Mouse (Mus musculus) liver, adult 2 months (tissue): ENCODE results near the gene Megf11. TPM values are rescaled to one million over a fixed set of nuclear protein-coding genes. Genes with fewer than 3 reads are reported as not detected.

ENCODE experiments used
- DNase-seq: peaks from one replicate; pipeline ENCODE4 v3.0.0-alpha.2; 2011; ENCODE audit warnings: low read depth, low spot score; ENCODE audit errors: extremely low read depth
- H3K27ac ChIP-seq: fragments of 200-500 bp; replicated peaks from 2 replicates; pipeline ENCODE4 v1.5.1; 2012; ENCODE audit warnings: low read depth, mild to moderate bottlenecking, control low read depth, inconsistent platforms, low read length; ENCODE audit not compliant: insufficient read depth
- H3K27me3 ChIP-seq: fragments of 200-500 bp; 2 replicates; pipeline ENCODE4 v1.6.1; 2012; ENCODE audit warnings: mild to moderate bottlenecking, moderate library complexity, low read length, inconsistent platforms; ENCODE audit not compliant: control insufficient read depth, insufficient read depth
- H3K36me3 ChIP-seq: fragments of 200-500 bp; 2 replicates; pipeline ENCODE4 v1.6.1; 2012; ENCODE audit warnings: low read length, inconsistent platforms; ENCODE audit not compliant: control insufficient read depth, insufficient read depth
- H3K4me1 ChIP-seq: fragments of 200-500 bp; 2 replicates; pipeline ENCODE4 v1.6.1; 2011; ENCODE audit warnings: low read length; ENCODE audit not compliant: control insufficient read depth, insufficient read depth
- H3K4me3 ChIP-seq: fragments of 200-500 bp; 2 replicates; pipeline ENCODE4 v1.5.1; 2011; ENCODE audit warnings: low read depth, mild to moderate bottlenecking, control low read depth, low read length, moderate library complexity; ENCODE audit not compliant: insufficient read depth
- H3K79me2 ChIP-seq: fragments of 200-500 bp; 2 replicates; pipeline ENCODE4 v1.6.1; 2012; ENCODE audit warnings: inconsistent platforms, mild to moderate bottlenecking, low read length, moderate library complexity; ENCODE audit not compliant: control insufficient read depth, insufficient read depth
- H3K9ac ChIP-seq: fragments of 200-500 bp; 2 replicates; pipeline ENCODE4 v1.6.1; 2012; ENCODE audit warnings: low read depth, mild to moderate bottlenecking, control low read depth, inconsistent platforms, low read length
- CTCF ChIP-seq: fragments of 200-500 bp; IDR thresholded peaks from 2 replicates; pipeline ENCODE4 v1.5.1; 2011; ENCODE audit warnings: low read depth, low read length, control low read depth
- POLR2A ChIP-seq: fragments of 200-500 bp; IDR thresholded peaks from 2 replicates; pipeline ENCODE4 v1.6.1; 2011; ENCODE audit warnings: low read length, control low read depth; ENCODE audit not compliant: insufficient read depth; ENCODE audit errors: extremely low read depth
- WGBS: fragments of 180-500 bp; shearing (Covaris S2); methylation state at CpG from one replicate; pipeline ENCODE4 v1.1.7; 2018; 5-methylcytosine and 5-hydroxymethylcytosine counted together
- polyA plus RNA-seq: library from polyadenylated mRNA; depleted of rRNA; stranded (reverse); fragments of >200 nt; gene quantifications from 2 replicates; pipeline ENCODE4 v1.2.3, GENCODE M21; 2012
- total RNA-seq: library from RNA; depleted of rRNA; stranded (reverse); fragments of >200 nt; gene quantifications from 2 replicates; pipeline ENCODE4 v1.2.3, GENCODE M21; 2014

Megf11 gene
- total and polyA plus RNA-seq, 2 experiments: 0.09 to 0.13 TPM

DNA sequence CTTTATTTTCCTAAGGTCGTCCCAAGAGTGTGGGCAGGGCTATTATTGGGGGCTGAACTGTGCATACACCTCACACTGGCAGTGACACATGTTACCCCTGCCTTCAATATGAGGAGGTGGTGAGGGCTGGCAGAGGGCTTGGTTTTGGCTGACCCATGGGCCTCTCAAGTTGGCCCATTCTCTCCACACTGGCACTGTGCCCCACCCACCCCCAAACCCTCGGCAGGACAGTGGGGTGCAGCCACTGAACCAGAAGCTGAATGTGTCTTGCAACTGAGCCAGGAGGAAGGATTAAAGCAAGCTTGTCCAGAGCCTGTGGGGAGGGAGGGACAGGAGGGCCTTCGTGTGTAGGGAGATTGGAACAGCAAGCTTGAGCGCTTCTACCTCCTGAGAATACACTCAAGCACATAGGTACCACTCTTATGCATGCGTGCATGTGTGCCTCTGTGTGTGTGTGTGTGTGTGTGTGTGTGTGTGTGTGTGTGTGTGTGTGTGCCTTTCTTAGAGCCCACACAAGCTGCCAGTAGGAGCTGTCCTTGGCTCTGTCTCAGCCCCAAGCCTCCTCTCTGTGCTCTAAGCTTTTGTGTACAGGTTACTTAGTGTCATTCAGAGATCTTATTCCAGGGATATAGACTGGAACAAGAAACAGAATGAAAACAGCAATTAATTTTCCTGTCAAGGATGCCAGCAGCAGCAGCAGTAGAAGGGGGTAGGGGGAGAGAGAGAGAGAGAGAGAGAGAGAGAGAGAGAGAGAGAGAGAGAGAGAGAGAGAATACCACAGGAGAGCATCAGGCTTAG lies 236.3 kb downstream of the Megf11 start:
- TF ChIP-seq POLR2A: no peak
- TF ChIP-seq CTCF: no peak
- 74% methylated on average over 5 of the region's 5 CpGs for WGBS

DNA sequence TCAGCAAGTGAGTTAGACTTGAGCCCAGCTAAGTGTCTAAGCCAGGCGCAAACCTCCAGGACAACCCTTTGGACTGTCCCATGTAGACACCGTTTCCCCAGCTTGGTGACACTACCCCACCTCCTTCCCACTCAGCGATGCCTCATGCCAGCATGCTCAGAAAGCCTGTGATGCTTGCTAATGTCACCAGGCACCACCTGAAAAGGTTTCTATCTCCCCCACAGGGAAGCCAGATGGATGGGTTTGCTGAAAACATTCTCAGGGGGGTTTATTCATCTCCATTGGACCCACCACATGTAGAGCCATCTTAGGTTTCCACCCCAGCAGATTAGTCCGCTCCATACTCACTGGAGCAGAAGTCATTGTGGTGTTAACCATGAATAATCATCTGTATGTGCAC lies 237.9 kb downstream of the Megf11 start:
- Histone ChIP-seq H3K4me3 (no peak overlapping the region), H3K36me3 (no peaks in the 10 kb centered on the region), H3K9ac (no peak overlapping the region), H3K4me1 (peaks cover 2% of the 10 kb centered on the region; the same call in 1 of the 2 replicates), H3K27ac (no peak overlapping the region), H3K79me2 (no peaks in the 10 kb centered on the region), H3K27me3 (no peaks in the 10 kb centered on the region)
- no peak for TF ChIP-seq POLR2A
- no peak for TF ChIP-seq CTCF
- WGBS: 92% methylated on average over 4 of the region's 4 CpGs
- DNase-seq: no peak

More for the DNA sequence above, 236.3 kb downstream of the Megf11 start:
- Histone ChIP-seq H3K36me3 (no peaks in the 10 kb centered on the region), H3K27me3 (no peaks in the 10 kb centered on the region), H3K27ac (no peak overlapping the region), H3K4me1 (peaks cover 2% of the 10 kb centered on the region; the same call in 1 of the 2 replicates), H3K79me2 (no peaks in the 10 kb centered on the region), H3K4me3 (no peak overlapping the region), H3K9ac (no peak overlapping the region)
- no peak for DNase-seq

DNA sequence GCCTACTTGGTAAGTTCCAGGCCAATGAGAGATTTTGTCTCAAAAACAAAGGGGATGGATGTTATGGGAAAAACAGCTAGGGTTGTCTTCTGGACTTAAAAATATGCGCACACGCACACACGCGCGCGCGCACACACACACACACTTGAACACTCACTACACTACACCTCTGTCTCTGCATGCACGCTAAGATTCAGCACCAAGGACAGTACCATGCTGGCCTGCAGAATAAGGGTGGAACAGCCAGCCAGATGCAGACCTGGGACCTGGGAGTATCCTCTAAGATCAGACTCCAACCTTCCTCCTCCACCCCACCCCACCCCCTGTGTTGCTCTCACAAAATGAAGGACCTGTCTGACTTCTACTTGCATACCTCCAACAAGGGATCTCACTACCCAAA lies 239.1 kb downstream of the Megf11 start:
- TF ChIP-seq POLR2A (no peak), CTCF (no peak)
- no peak for DNase-seq
- 66% methylated on average over 8 of the region's 8 CpGs for WGBS

GRCm38 (mm10) chr9:64629802-64630201 lies 244.4 kb downstream of the Megf11 start:
- no peak for DNase-seq
- TF ChIP-seq POLR2A (no peak), CTCF (no peak)
- Histone ChIP-seq H3K9ac (no peak overlapping the region), H3K27me3 (no peaks in the 10 kb centered on the region), H3K27ac (no peak overlapping the region), H3K4me1 (no peaks in the 10 kb centered on the region), H3K36me3 (no peaks in the 10 kb centered on the region), H3K4me3 (no peak overlapping the region), H3K79me2 (no peaks in the 10 kb centered on the region)
- WGBS: 84% methylated on average over 1 of the region's 1 CpGs

More for the DNA sequence above, 239.1 kb downstream of the Megf11 start:
- Histone ChIP-seq H3K4me1 (no peaks in the 10 kb centered on the region), H3K79me2 (no peaks in the 10 kb centered on the region), H3K4me3 (no peak overlapping the region), H3K27ac (no peak overlapping the region), H3K9ac (no peak overlapping the region), H3K36me3 (no peaks in the 10 kb centered on the region), H3K27me3 (no peaks in the 10 kb centered on the region)

DNA sequence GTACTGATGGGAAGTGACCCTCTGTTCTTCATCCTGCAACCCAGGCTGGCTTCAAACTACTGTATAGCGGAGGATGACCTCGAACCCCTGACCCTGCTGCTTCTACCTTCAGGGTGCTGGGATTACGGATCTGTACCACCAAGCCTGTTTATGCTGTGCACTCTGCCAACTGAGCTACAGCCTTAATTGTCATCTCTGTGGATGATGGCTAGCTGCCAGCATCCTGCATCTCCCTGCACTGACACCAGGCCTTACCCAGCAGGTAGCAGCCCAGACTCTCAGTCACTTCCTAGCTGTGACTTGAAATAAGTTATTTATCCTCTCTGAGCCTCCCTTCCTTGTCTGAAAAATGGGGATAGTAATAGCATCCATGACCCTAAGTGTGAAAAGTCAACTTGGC lies 247.7 kb downstream of the Megf11 start:
- H3K36me3 ChIP-seq: no peaks in the 10 kb centered on the region
- H3K4me3 ChIP-seq: no peak overlapping the region
- H3K79me2 ChIP-seq: no peaks in the 10 kb centered on the region
- H3K9ac ChIP-seq: no peak overlapping the region
- TF ChIP-seq POLR2A: no peak
- TF ChIP-seq CTCF: no peak
- DNase-seq: no peak
- H3K27me3 ChIP-seq: no peaks in the 10 kb centered on the region
- no peak overlapping the region for H3K27ac ChIP-seq
- WGBS: 90% methylated on average over 3 of the region's 3 CpGs
- no peaks in the 10 kb centered on the region; the same call in 1 of the 2 replicates for H3K4me1 ChIP-seq

GRCm38 (mm10) chr9:64636111-64636510 lies 250.7 kb downstream of the Megf11 start:
- TF ChIP-seq CTCF (no peak), POLR2A (no peak)
- 83% methylated on average over 6 of the region's 6 CpGs for WGBS
- H3K27me3 ChIP-seq: no peaks in the 10 kb centered on the region

More at GRCm38 (mm10) chr9:64636111-64636510, 250.7 kb downstream of the Megf11 start:
- no peak overlapping the region for H3K4me3 ChIP-seq
- no peaks in the 10 kb centered on the region for H3K36me3 ChIP-seq
- no peak overlapping the region for H3K27ac ChIP-seq
- no peaks in the 10 kb centered on the region for H3K79me2 ChIP-seq
- DNase-seq: no peak
- H3K4me1 ChIP-seq: no peaks in the 10 kb centered on the region; the same call in 1 of the 2 replicates
- H3K9ac ChIP-seq: no peak overlapping the region
